Mouse (Mus musculus) MN1 (cell line): Measurements from ENCODE around the gene Bhmt.

Experiments used
- DNase-seq: peaks from one replicate; pipeline ENCODE4 v3.0.0-alpha.2; 2016; ENCODE audit warnings: low spot score

Bhmt gene

GRCm38 (mm10) chr13:93637282-93638245, at the start of gene Bhmt:
Gene Bhmt, minus strand, starts transcription at chr13:93637961.
- no peak for DNase-seq

- DNase-seq, result no peak
These were observed 49.6 kb upstream of the Bhmt start for GRCm38 (mm10) chr13:93687321-93687720.

DNA sequence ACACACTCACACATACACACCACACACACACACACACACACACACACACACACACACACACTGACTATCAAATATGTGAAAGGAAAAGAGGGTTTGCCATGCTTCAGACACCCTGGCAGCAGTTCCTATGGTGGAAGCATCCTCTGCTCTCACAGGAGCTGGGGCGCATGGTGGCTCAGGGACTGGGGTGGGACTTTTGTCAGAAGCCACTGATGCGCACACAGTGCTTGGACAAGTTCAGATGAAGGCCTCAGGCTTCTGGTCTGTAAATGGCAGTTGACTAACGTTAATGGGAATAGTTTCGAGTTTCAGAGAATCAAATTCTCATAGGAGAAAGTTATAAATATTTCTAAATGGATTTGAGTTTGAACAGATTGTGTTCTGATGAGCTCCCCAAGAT, 47.5 kb upstream of the Bhmt start:
- DNase-seq, result no peak

GRCm38 (mm10) chr13:93683336-93683735, 45.6 kb upstream of the Bhmt start:
- DNase-seq, result no peak

DNA sequence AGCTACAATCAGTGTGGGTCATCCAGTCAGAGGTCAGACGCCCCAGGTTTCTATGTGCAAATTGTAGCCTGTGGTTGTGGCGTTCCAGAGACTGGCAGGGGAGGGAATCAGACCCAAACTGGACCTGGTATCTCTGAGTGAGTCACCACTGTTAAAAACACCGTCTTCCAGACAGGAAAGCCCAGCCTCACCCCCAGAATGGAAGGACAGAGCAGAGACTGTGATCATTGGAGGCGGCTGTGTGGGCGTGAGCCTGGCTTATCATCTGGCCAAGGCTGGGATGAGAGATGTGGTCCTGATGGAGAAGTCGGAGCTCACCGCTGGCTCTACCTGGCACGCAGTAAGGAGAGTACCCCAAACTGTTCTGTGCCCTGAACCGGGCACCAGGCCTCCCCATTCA, 39.1 kb upstream of the Bhmt start:
- DNase-seq, result no peak

- DNase-seq, result no peak
These were observed 36.4 kb upstream of the Bhmt start, which contains the start of the genes Bhmt2 and Dmgdh for GRCm38 (mm10) chr13:93674131-93674561. Gene Bhmt2, minus strand, starts transcription at chr13:93674302. Gene Dmgdh, plus strand, starts transcription at chr13:93674433.

DNA sequence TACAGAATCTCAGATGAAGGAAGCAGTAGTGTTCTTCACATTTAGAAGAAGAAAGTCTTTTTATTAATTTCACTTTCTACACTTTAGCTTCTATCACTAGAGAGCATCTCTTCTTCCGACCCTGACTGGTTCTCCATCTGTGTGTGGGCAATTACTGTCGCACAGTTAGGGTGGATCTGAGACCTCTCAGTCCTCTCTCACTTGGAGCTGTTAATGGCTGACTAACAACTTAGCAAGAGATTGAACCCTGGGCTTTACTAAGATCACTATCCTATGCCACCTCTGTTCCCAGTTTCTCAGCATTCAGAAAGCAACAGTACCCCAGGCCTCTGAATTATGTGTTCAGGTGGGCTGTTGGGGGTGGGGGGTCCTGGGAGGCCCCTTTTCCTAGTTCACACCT, 35.5 kb upstream of the Bhmt start:
- no peak for DNase-seq

- no peak for DNase-seq
These were observed 34.6 kb upstream of the Bhmt start for GRCm38 (mm10) chr13:93672371-93672770.

- no peak for DNase-seq
These were observed 29.8 kb upstream of the Bhmt start for GRCm38 (mm10) chr13:93667586-93667985.

DNA sequence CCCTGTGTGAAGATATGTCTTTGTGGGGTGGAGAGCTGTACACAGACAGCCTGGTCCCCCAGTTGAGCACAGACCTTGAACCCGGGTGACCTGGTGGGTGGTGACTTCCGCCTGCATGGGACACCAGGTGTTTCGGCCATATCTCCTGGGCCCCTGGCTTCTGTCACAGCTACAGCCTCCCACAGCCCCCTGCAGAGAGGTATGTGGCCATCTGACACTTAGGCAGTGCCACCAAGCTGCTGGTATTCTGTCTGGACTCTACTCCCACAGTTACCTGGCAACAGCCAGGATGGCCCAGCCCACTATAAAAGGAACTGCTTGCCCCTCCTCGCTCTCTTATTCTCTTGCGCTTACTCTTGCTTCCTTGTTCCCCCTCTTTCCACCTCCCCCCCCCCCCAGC, 20.2 kb upstream of the Bhmt start:
- no peak for DNase-seq

DNA sequence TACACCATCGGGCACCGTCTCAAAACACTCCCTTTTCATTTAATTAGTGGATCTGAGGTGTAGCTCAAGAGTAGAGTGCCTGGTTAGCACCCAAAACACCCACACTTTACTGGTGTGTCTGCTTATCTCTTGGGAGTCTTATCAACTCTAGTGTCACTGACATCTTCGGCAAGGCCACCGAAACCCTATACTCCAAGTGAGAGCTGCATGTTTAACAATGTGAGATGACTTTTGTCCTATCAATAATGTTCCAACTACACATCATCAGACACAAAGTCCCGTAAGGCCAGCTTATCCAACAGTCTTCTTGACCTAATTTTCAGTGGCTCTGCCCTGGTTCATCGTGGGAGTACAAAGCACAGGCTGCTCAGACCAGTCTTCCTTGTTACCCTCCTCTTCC, 15.6 kb upstream of the Bhmt start:
- no peak for DNase-seq

DNA sequence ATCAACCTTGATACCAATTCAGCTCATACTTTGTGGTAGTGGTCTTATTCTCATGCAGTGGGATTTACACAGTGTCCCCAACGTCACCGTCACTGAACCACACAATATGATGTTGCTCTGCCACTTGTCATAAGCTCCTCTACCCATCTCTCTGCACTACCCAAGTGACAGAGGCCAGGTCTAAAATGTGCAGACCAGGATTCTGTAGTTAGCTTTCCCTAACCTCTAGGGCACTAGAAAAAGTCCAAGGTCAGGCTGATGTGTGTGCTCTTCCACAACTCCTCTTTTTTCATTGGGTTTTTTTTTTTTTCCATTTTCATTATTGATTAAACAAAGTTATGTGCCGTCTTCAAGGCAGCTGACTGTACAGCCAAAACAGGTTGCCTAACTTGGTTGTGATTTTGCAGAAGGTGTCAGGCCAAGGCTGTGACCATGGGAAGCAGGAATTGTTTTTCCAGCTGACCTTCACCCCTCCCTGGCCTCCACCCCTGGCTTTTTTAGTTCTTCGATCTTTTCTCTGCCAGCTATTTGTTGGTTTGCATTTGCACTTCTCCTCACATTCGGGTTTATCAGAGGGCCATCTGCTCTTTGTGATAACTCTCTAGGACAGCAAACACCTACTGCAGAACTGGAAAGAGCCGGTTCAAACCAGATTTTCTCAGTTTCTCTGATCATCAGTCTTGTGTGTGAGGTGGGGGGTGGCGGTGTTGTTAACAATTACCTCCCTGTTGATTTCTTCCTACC, 10.8 kb upstream of the Bhmt start:
- no peak for DNase-seq

- no peak for DNase-seq
These were observed 1.9 kb upstream of the Bhmt start for GRCm38 (mm10) chr13:93639636-93640035.

DNA sequence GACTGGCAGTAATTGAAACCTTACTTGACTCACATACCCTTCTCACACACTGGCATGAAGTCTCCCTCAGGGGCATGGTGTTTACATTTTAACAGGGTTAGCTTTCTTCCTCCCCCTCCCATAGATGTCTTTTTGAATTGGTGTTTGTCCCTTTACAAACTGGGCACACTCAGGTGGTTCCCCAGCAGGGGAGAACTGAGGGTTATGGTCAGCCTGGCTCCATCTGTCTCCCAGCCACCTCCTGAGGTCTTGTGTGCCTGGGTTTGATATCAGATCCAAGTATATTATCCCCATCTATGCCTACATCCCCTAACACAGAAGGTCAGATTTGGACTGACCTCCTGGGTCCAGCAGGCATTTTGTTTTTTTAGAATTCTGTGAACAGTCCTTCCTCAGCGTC, 1.2 kb downstream of the Bhmt start:
- no peak for DNase-seq

DNA sequence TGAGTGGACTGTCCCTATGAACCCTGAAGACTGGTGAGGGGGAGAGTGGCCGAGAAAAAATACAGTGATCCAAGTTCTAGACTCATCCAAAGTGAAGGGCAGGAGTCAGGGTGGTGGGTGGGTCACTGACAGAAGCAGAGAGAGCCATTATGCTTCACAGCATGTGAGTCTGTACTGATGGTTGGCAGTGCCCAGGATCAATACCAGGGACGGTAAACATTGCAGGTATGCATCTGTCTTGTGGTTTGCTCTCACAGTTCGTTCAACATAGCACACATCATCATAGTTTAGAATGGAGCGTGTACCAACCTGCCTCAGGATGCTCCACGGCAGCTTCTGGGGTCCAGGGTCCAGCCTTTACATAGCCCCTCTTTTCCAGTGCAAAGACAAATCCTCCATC, 4.8 kb downstream of the Bhmt start:
- DNase-seq, result no peak

DNA sequence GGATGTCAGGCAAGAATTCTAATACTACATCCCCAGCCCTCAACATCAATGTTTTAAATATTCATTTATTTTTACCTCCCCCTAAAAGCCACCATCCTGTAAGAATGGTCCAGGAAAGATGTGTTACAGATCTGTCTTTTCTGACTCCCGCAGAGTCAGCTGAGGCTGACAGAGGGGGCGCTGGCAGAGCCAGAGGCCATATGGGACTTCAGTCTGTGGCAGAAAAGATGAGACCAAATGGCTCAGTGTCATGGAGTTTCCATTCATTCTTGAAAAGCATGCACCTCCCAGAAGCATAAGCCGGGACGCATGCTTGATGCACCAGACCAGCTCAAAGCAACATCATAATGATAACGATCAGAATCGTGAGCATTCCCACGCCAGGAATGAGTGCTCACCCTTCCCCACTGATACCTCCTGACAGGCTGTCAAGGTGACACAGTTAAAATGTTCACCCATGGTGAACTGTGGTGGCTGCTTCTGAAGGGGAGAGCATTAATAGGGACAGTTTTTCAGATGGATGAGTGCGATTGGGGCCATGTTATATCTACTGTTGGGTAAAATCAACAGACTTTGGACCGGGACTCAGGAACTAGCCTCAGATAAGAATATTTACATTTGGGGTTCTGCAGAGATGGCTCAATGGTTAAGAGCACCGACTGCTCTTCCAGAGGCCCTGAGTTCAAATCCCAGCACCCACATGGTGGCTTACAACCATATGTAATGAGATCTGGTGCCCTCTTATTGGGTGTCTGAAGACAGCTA, 6.6 kb downstream of the Bhmt start:
- DNase-seq, result no peak

GRCm38 (mm10) chr13:93628861-93629260, 8.9 kb downstream of the Bhmt start:
- DNase-seq, result no peak

- DNase-seq, result no peak
These were observed 23.3 kb downstream of the Bhmt start for GRCm38 (mm10) chr13:93614361-93614948.

GRCm38 (mm10) chr13:93613771-93614170, 24.0 kb downstream of the Bhmt start:
- no peak for DNase-seq

GRCm38 (mm10) chr13:93612660-93613607, 24.8 kb downstream of the Bhmt start:
- peak; percentile 76 for DNase-seq

DNA sequence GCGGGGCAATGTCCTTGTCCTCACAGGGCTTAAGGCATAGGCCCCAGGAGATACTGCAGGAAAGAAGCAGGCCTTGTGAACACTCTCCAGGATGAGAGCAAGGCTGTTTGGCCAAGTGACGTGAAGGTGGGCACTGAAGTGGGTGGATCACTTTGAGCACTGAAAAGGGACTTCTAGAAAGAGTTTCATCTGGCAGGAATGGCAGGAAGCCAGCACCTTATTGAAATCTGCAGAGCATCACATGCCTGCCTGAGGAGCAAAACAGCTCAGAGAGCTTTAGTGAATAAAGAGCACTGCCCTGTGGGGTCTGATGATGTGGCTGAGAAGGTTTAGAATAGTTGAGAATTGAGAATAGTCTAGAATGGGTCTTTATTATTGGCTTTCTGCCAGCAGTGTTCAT, 29.3 kb downstream of the Bhmt start:
- no peak for DNase-seq
